Mouse (Mus musculus) cerebellum, adult 18-20 months (tissue): ENCODE measurements around the gene Cdip1.

Source experiments
- DNase-seq, 2 experiments: peaks; one replicate each; pipeline ENCODE4 v3.0.0; 2021

Gene Cdip1

GRCm38 (mm10) chr16:4713861-4714710 lies 76.0 kb downstream of the Cdip1 start:
- peak; percentile 70 to 73 for DNase-seq

DNA sequence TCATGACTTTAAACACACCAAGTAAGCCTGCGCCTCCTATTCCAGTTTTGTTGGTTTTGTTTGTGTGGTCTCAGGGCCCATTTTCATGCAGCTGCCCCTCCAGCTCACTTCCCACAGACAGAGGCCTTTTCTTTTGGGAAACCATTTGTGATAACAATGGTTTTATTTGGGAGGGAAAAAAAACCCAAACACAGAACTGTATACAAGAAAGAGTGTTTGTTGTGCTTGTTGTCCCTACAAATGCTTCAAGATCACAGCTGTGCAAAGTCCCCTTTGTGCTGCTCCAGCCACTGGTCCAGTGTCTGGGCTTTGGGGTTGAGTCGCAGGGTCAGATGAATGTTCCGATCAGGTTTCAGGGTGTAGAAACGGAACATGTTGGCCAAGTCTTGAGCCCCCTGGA lies 78.9 kb downstream of the Cdip1 start:
- no peak for DNase-seq

- no peak for DNase-seq
Measured at GRCm38 (mm10) chr16:4705541-4705940, 84.6 kb downstream of the Cdip1 start.

- no peak for DNase-seq
Measured at GRCm38 (mm10) chr16:4702646-4703045, 87.4 kb downstream of the Cdip1 start.

GRCm38 (mm10) chr16:4701211-4701610 lies 88.9 kb downstream of the Cdip1 start:
- no peak for DNase-seq
